Mouse (Mus musculus) heart, postnatal 0 days (tissue): Measurements from ENCODE around the gene Gpm6a. TPM values are rescaled to one million over a fixed set of nuclear protein-coding genes. Genes with fewer than 3 reads are reported as not detected.

Source experiments
- ATAC-seq: fragments of 200-750 bp; cut with Nextera tagmentation; 2 replicates; pipeline ENCODE4 v1.8.0; 2017; ENCODE audit warnings: low read depth, moderate number of reproducible peaks, moderate library complexity; ENCODE audit not compliant: insufficient read depth
- DNase-seq: peaks from one replicate; pipeline ENCODE4 v3.0.0-alpha.2; 2016; ENCODE audit warnings: low spot score
- H3K27ac ChIP-seq: fragments of 300-500 bp; sonication (generic); 2 replicates; pipeline ENCODE4 v1.5.1; 2014; ENCODE audit warnings: low read depth, mild to moderate bottlenecking
- H3K27me3 ChIP-seq: fragments of 300-500 bp; sonication (generic); 2 replicates; pipeline ENCODE4 v1.6.1; 2014; ENCODE audit warnings: low read length, mixed read lengths; ENCODE audit not compliant: control insufficient read depth, insufficient read depth
- H3K36me3 ChIP-seq: fragments of 300-500 bp; sonication (generic); replicated peaks from 2 replicates; pipeline ENCODE4 v1.6.1; 2014; ENCODE audit warnings: low read length, mixed read lengths; ENCODE audit not compliant: control insufficient read depth, insufficient read depth
- H3K4me1 ChIP-seq: fragments of 300-500 bp; sonication (generic); 2 replicates; pipeline ENCODE4 v1.6.1; 2014; ENCODE audit warnings: antibody characterized with exemption; ENCODE audit not compliant: control insufficient read depth, insufficient read depth
- H3K4me2 ChIP-seq: fragments of 300-500 bp; sonication (generic); 2 replicates; pipeline ENCODE4 v1.6.1; 2014; ENCODE audit warnings: low read depth, mild to moderate bottlenecking, low read length, moderate library complexity
- H3K4me3 ChIP-seq: fragments of 300-500 bp; sonication (generic); 2 replicates; pipeline ENCODE4 v1.5.1; 2014; ENCODE audit warnings: low read depth, low read length
- H3K9ac ChIP-seq: fragments of 300-500 bp; sonication (generic); replicated peaks from 2 replicates; pipeline ENCODE4 v1.6.1; 2014; ENCODE audit warnings: low read depth, low read length, mixed read lengths
- H3K9me3 ChIP-seq: fragments of 300-500 bp; sonication (generic); replicated peaks from 2 replicates; pipeline ENCODE4 v1.6.1; 2016; ENCODE audit warnings: low read length; ENCODE audit not compliant: control insufficient read depth
- CTCF ChIP-seq: IDR thresholded peaks from 2 replicates; pipeline ENCODE4 v1.5.1; 2016; ENCODE audit warnings: antibody characterized with exemption, control low read depth, low read depth
- EP300 ChIP-seq: IDR thresholded peaks from 2 replicates; pipeline ENCODE4 v1.6.1; 2016; ENCODE audit warnings: antibody characterized with exemption, low read depth
- WGBS: fragments of 180-500 bp; shearing (Covaris S2); extraction: QIAGEN DNeasy Blood & Tissue Kit; methylation state at CpG from one replicate; pipeline ENCODE4 v1.1.7; 2014; 5-methylcytosine and 5-hydroxymethylcytosine counted together
- polyA plus RNA-seq: library from polyadenylated mRNA; unstranded; fragments of >200 nt; fragmentation: Nextera tagmentation; extraction: Ambion mirVana; gene quantifications from 2 replicates; pipeline ENCODE4 v1.2.1, GENCODE M21; 2015
- total RNA-seq: library from RNA; depleted of rRNA; stranded (reverse); fragments of >200 nt; gene quantifications from 2 replicates; pipeline ENCODE4 v1.2.3, GENCODE M21; 2014; ENCODE audit warnings: low replicate concordance

The Gpm6a gene
- total and polyA plus RNA-seq, 2 experiments from 2014 or later = 4.8 to 16.8 TPM

GRCm38 (mm10) chr8:54932306-54932705, 22.3 kb upstream of the Gpm6a start:
- H3K9ac ChIP-seq = no peak overlapping the region
- no peak for TF ChIP-seq EP300
- no peak for TF ChIP-seq CTCF
- H3K9me3 ChIP-seq = no peaks in the 10 kb centered on the region
- DNase-seq (no peak), ATAC-seq (no peak)
- 54% methylated on average over 2 of the region's 2 CpGs for WGBS
- H3K4me1 ChIP-seq = no peaks in the 10 kb centered on the region
- H3K36me3 ChIP-seq = no peaks in the 10 kb centered on the region
- H3K27me3 ChIP-seq = no peaks in the 10 kb centered on the region
- H3K27ac ChIP-seq = no peak overlapping the region
- H3K4me3 ChIP-seq = no peak overlapping the region
- no peak overlapping the region for H3K4me2 ChIP-seq

- H3K4me3 ChIP-seq = no peak overlapping the region
- H3K4me1 ChIP-seq = no peaks in the 10 kb centered on the region
- WGBS = 75% methylated on average over 2 of the region's 2 CpGs
- no peak for DNase-seq
- H3K9ac ChIP-seq = no peak overlapping the region
- H3K4me2 ChIP-seq = no peak overlapping the region
- H3K36me3 ChIP-seq = no peaks in the 10 kb centered on the region
- no peaks in the 10 kb centered on the region for H3K9me3 ChIP-seq
- ATAC-seq = no peak
- H3K27me3 ChIP-seq = no peaks in the 10 kb centered on the region
- TF ChIP-seq EP300 = no peak
- TF ChIP-seq CTCF = no peak
- H3K27ac ChIP-seq = no peak overlapping the region
Observed at GRCm38 (mm10) chr8:54953351-54953750, 1.3 kb upstream of the Gpm6a start.

- Histone ChIP-seq H3K9ac (no peak overlapping the region), H3K36me3 (no peaks in the 10 kb centered on the region), H3K4me2 (no peak overlapping the region), H3K4me3 (no peak overlapping the region), H3K27ac (no peak overlapping the region), H3K9me3 (no peaks in the 10 kb centered on the region), H3K27me3 (no peaks in the 10 kb centered on the region), H3K4me1 (no peaks in the 10 kb centered on the region)
- ATAC-seq (no peak), DNase-seq (no peak)
- 62% methylated on average over 6 of the region's 6 CpGs for WGBS
- TF ChIP-seq EP300 (no peak), CTCF (no peak)
Observed at GRCm38 (mm10) chr8:54954030-54954429, 613 bp upstream of the Gpm6a start.

GRCm38 (mm10) chr8:54955456-54955800, 785 bp downstream of the Gpm6a start:
- ATAC-seq = no peak
- H3K4me3 ChIP-seq = no peak overlapping the region

GRCm38 (mm10) chr8:54955935-54956573, 1.4 kb downstream of the Gpm6a start:
- no peak overlapping the region for H3K4me2 ChIP-seq
- H3K4me1 ChIP-seq = no peaks in the 10 kb centered on the region
- H3K27ac ChIP-seq = no peak overlapping the region
- H3K9ac ChIP-seq = no peak overlapping the region
- TF ChIP-seq EP300 (no peak), CTCF (no peak)
- no peak overlapping the region for H3K4me3 ChIP-seq
- no peaks in the 10 kb centered on the region for H3K27me3 ChIP-seq
- no peaks in the 10 kb centered on the region for H3K9me3 ChIP-seq
- WGBS = 73% methylated on average over 6 of the region's 6 CpGs
- ATAC-seq (no peak), DNase-seq (no peak)
- no peaks in the 10 kb centered on the region for H3K36me3 ChIP-seq

More at GRCm38 (mm10) chr8:54955456-54955800, 785 bp downstream of the Gpm6a start:
- Histone ChIP-seq H3K27ac (no peak overlapping the region), H3K9ac (no peak overlapping the region), H3K4me2 (no peak overlapping the region), H3K9me3 (no peaks in the 10 kb centered on the region), H3K27me3 (no peaks in the 10 kb centered on the region), H3K36me3 (no peaks in the 10 kb centered on the region), H3K4me1 (no peaks in the 10 kb centered on the region)
- WGBS = 77% methylated on average over 3 of the region's 3 CpGs
- no peak for DNase-seq
- no peak for TF ChIP-seq CTCF
- TF ChIP-seq EP300 = no peak

- TF ChIP-seq EP300 (no peak), CTCF (no peak)
- H3K4me2 ChIP-seq = no peak overlapping the region
Observed at GRCm38 (mm10) chr8:54956787-54957186, 2.1 kb downstream of the Gpm6a start.

More at GRCm38 (mm10) chr8:54956787-54957186, 2.1 kb downstream of the Gpm6a start:
- Histone ChIP-seq H3K36me3 (no peaks in the 10 kb centered on the region), H3K9me3 (no peaks in the 10 kb centered on the region), H3K9ac (no peak overlapping the region), H3K27ac (no peak overlapping the region), H3K27me3 (no peaks in the 10 kb centered on the region), H3K4me1 (no peaks in the 10 kb centered on the region), H3K4me3 (no peak overlapping the region)
- DNase-seq (no peak), ATAC-seq (no peak)
- 77% methylated on average over 3 of the region's 3 CpGs for WGBS
